Mouse (Mus musculus): ENCODE measurements at regions not wholly inside any gene's neighbourhood (a gene's known extent, or its start where the extent isn't known, plus 50 kb on each side); places are given as distances from the start of the nearest gene placed in this dataset.
A peak's percentile ranks its signal among the peaks of the same experiment; 100 is the strongest.

DNA sequence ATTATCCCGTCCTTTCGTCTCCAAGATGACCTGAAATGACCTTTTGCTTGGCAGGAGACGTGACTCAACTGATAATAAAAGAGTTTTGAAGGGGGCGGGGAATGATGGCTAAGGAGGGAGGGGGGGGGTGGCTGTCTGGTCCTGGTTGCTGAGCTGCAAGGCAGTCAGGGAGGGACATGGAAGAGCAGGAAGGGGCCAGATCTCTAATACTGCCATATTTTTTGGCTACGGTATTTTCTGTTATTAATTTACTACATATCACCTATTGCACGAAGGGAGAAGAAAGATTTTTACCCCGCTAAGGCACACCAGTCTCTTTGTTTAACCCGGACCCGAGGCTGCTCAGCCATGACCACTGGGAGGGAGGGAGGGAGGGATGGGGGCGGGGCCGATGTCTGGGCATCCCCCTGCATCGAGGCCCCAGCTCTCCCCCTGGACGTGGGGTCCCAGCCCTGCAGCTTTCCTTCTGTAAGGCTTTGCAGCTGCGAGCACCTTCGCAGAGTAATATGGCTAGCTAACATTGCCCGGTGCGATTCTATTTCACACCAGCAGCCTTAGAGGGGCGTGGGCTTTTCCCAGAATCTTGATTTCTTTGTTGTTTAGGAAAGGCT is 111.8 kb upstream of the Ubash3b start:
- H3K27me3 ChIP-seq (ENCODE audit: control insufficient read depth, insufficient read depth, insufficient read length), result no peaks in the 10 kb centered on the region
- no peaks in the 10 kb centered on the region for H3K79me2 ChIP-seq (ENCODE audit: control insufficient read depth, insufficient read depth)
- no peak overlapping the region for H3ac ChIP-seq (ENCODE audit: control insufficient read depth, insufficient read length, low read depth)
- H3K79me3 ChIP-seq (ENCODE audit: low read depth), result no peaks in the 10 kb centered on the region
- H3K36me3 ChIP-seq (ENCODE audit: control insufficient read depth, insufficient read depth), result no peaks in the 10 kb centered on the region
- H3K4me3 ChIP-seq (ENCODE audit: insufficient read depth, poor library complexity, severe bottlenecking), result no peak overlapping the region
- TF ChIP-seq FOSL1 (IDR thresholded peaks at IDR 0.05; ENCODE audit: insufficient read depth, low read length, poor library complexity, severe bottlenecking), result no peak

DNA sequence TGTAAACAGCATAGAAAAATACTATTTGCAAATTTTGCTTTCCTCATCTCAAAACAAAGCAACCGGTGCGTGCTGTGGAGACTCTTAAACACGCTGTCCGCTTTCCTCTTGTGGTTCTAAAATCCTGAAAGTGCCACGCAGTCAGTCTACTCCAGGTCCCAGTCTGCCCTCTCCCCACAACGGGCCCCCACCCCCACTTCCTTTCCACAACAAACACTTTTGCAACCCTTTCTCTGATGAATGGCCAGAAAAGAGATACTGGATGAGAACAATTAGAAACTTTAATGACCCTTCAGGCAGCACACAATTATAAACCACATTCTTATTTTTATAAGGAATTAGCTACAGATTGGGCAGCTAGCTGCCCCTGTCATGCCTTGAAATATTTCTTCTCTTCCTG is 111.1 kb upstream of the Ubash3b start:
- H3K79me3 ChIP-seq (ENCODE audit: low read depth), result no peaks in the 10 kb centered on the region
- no peaks in the 10 kb centered on the region for H3K79me2 ChIP-seq (ENCODE audit: control insufficient read depth, insufficient read depth)
- H3K36me3 ChIP-seq (ENCODE audit: control insufficient read depth, insufficient read depth), result no peaks in the 10 kb centered on the region
- H3K4me3 ChIP-seq (ENCODE audit: insufficient read depth, poor library complexity, severe bottlenecking), result no peak overlapping the region
- no peak for TF ChIP-seq MAX (IDR thresholded peaks at IDR 0.05)
- TF ChIP-seq CEBPB (IDR thresholded peaks at IDR 0.05; ENCODE audit: low read depth), result no peak
- no peak for TF ChIP-seq USF1 (IDR thresholded peaks at IDR 0.05; ENCODE audit: low read depth)
- TF ChIP-seq MYOG (IDR thresholded peaks at IDR 0.05; ENCODE audit: control insufficient read depth, extremely low read depth, insufficient read length), result no peak
- TF ChIP-seq FOSL1 (IDR thresholded peaks at IDR 0.05; ENCODE audit: insufficient read depth, low read length, poor library complexity, severe bottlenecking), result no peak
- TF ChIP-seq MYOD1 (IDR thresholded peaks at IDR 0.05; ENCODE audit: control insufficient read depth, insufficient read length, low read depth), result no peak
- TF ChIP-seq CTCF (IDR thresholded peaks at IDR 0.05; ENCODE audit: control insufficient read depth, insufficient read depth, insufficient read length), result no peak
- H3ac ChIP-seq (ENCODE audit: control insufficient read depth, insufficient read length, low read depth), result no peak overlapping the region
- H3K27me3 ChIP-seq (ENCODE audit: control insufficient read depth, insufficient read depth, insufficient read length), result no peaks in the 10 kb centered on the region

DNA sequence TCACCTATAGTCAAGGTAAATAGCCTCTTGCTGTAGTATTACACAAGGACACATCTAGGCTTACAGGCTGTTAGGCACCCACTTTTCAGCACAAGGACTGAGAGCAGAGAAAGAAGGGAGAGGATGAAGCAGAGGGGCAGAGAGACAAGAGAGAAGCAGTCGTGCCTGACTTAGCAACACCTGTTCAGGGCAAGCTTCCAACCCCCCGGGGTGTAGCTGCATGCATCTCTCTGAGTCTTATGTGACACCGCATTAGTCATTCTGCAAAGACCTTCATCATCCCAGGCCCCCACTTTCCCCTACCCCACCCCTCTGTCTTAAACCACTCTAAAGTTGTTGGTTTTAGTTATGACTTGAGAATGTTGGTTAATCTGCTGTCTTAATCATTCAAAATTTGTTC is 106.6 kb upstream of the Ubash3b start:
- Histone ChIP-seq H3K4me3 (ENCODE audit: insufficient read depth, poor library complexity, severe bottlenecking) (no peak overlapping the region), H3K79me2 (ENCODE audit: control insufficient read depth, insufficient read depth) (no peaks in the 10 kb centered on the region), H3K36me3 (ENCODE audit: control insufficient read depth, insufficient read depth) (no peaks in the 10 kb centered on the region), H3ac (ENCODE audit: control insufficient read depth, insufficient read length, low read depth) (no peak overlapping the region), H3K27me3 (ENCODE audit: control insufficient read depth, insufficient read depth, insufficient read length) (no peaks in the 10 kb centered on the region), H3K79me3 (ENCODE audit: low read depth) (no peaks in the 10 kb centered on the region)
- TF ChIP-seq MYOD1 (IDR thresholded peaks at IDR 0.05; ENCODE audit: control insufficient read depth, insufficient read length, low read depth), result no peak
- no peak for TF ChIP-seq MAX (IDR thresholded peaks at IDR 0.05)
- no peak for TF ChIP-seq CTCF (IDR thresholded peaks at IDR 0.05; ENCODE audit: control insufficient read depth, insufficient read depth, insufficient read length)
- TF ChIP-seq USF1 (IDR thresholded peaks at IDR 0.05; ENCODE audit: low read depth), result no peak
- TF ChIP-seq FOSL1 (IDR thresholded peaks at IDR 0.05; ENCODE audit: insufficient read depth, low read length, poor library complexity, severe bottlenecking), result no peak
- TF ChIP-seq MYOG (IDR thresholded peaks at IDR 0.05; ENCODE audit: control insufficient read depth, extremely low read depth, insufficient read length), result no peak
- TF ChIP-seq CEBPB (IDR thresholded peaks at IDR 0.05; ENCODE audit: low read depth), result no peak

- no peak for TF ChIP-seq USF1 (IDR thresholded peaks at IDR 0.05; ENCODE audit: low read depth)
- no peak for TF ChIP-seq FOSL1 (IDR thresholded peaks at IDR 0.05; ENCODE audit: insufficient read depth, low read length, poor library complexity, severe bottlenecking)
- TF ChIP-seq MYOD1 (IDR thresholded peaks at IDR 0.05; ENCODE audit: control insufficient read depth, insufficient read length, low read depth), result no peak
- no peak for TF ChIP-seq CTCF (IDR thresholded peaks at IDR 0.05; ENCODE audit: control insufficient read depth, insufficient read depth, insufficient read length)
- no peak for TF ChIP-seq CEBPB (IDR thresholded peaks at IDR 0.05; ENCODE audit: low read depth)
- no peak for TF ChIP-seq MYOG (IDR thresholded peaks at IDR 0.05; ENCODE audit: control insufficient read depth, extremely low read depth, insufficient read length)
- TF ChIP-seq MAX (IDR thresholded peaks at IDR 0.05), result no peak
- Histone ChIP-seq H3ac (ENCODE audit: control insufficient read depth, insufficient read length, low read depth) (no peak overlapping the region), H3K4me3 (ENCODE audit: insufficient read depth, poor library complexity, severe bottlenecking) (no peak overlapping the region), H3K79me2 (ENCODE audit: control insufficient read depth, insufficient read depth) (no peaks in the 10 kb centered on the region), H3K79me3 (ENCODE audit: low read depth) (no peaks in the 10 kb centered on the region), H3K36me3 (ENCODE audit: control insufficient read depth, insufficient read depth) (no peaks in the 10 kb centered on the region), H3K27me3 (ENCODE audit: control insufficient read depth, insufficient read depth, insufficient read length) (no peaks in the 10 kb centered on the region)
Observed at GRCm38 (mm10) chr9:41264485-41264884, 103.0 kb upstream of the Ubash3b start.

- H3K27me3 ChIP-seq (ENCODE audit: control insufficient read depth, insufficient read depth, insufficient read length), result no peaks in the 10 kb centered on the region
- no peaks in the 10 kb centered on the region for H3K36me3 ChIP-seq (ENCODE audit: control insufficient read depth, insufficient read depth)
- TF ChIP-seq FOSL1 (IDR thresholded peaks at IDR 0.05; ENCODE audit: insufficient read depth, low read length, poor library complexity, severe bottlenecking) (peak; percentile 58), CEBPB (IDR thresholded peaks at IDR 0.05; ENCODE audit: low read depth) (peak; percentile 54), MYOD1 (IDR thresholded peaks at IDR 0.05; ENCODE audit: control insufficient read depth, insufficient read length, low read depth) (no peak)
- H3K4me3 ChIP-seq (ENCODE audit: insufficient read depth, poor library complexity, severe bottlenecking), result no peak overlapping the region
- no peaks in the 10 kb centered on the region for H3K79me2 ChIP-seq (ENCODE audit: control insufficient read depth, insufficient read depth)
- H3K79me3 ChIP-seq (ENCODE audit: low read depth), result no peaks in the 10 kb centered on the region
- no peak overlapping the region for H3ac ChIP-seq (ENCODE audit: control insufficient read depth, insufficient read length, low read depth)
Observed at GRCm38 (mm10) chr9:41257244-41257643, 95.7 kb upstream of the Ubash3b start.

DNA sequence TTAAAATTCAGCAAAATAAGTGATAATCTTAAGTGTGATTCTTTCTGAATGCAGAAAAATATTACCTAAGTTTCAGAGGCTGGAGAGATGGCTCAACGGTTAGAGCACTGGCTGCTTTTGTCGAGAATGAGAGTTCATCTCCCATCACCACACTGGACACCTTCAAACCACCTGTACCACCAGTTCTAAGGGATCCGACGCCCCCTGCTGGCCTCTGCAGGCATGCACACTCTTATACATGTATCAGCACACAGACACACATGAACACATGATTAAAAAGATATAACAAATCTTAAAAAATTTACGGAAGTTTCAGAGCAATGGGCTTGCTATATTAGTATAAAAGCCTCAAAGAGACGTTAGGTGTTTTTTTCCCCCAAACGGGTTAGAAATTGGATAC is 80.9 kb upstream of the Ubash3b start:
- no peak overlapping the region for H3K4me3 ChIP-seq (ENCODE audit: insufficient read depth, poor library complexity, severe bottlenecking)
- no peaks in the 10 kb centered on the region for H3K79me3 ChIP-seq (ENCODE audit: low read depth)
- H3K27me3 ChIP-seq (ENCODE audit: control insufficient read depth, insufficient read depth, insufficient read length), result no peaks in the 10 kb centered on the region
- no peak overlapping the region for H3ac ChIP-seq (ENCODE audit: control insufficient read depth, insufficient read length, low read depth)
- H3K79me2 ChIP-seq (ENCODE audit: control insufficient read depth, insufficient read depth), result no peaks in the 10 kb centered on the region
- H3K36me3 ChIP-seq (ENCODE audit: control insufficient read depth, insufficient read depth), result no peaks in the 10 kb centered on the region
- TF ChIP-seq CEBPB (IDR thresholded peaks at IDR 0.05; ENCODE audit: low read depth) (no peak), MYOG (IDR thresholded peaks at IDR 0.05; ENCODE audit: control insufficient read depth, extremely low read depth, insufficient read length) (no peak), MYOD1 (IDR thresholded peaks at IDR 0.05; ENCODE audit: control insufficient read depth, insufficient read length, low read depth) (no peak), CTCF (IDR thresholded peaks at IDR 0.05; ENCODE audit: control insufficient read depth, insufficient read depth, insufficient read length) (no peak)

All from C2C12 (cell line).